Mouse (Mus musculus): ENCODE data around the gene Nudt4.

Nudt4 gene

GRCm38 (mm10) chr10:95567550-95567949 lies 3.6 kb upstream of the Nudt4 start:
- in situ Hi-C loops (cut with MboI, MseI), result loop anchor here (10.0 kb wide), 1 partner anchor 107 kb away; the partner anchor contains the start of gene Anapc15-ps

GRCm38 (mm10) chr10:95566786-95567185 lies 2.8 kb upstream of the Nudt4 start:
- in situ Hi-C loops (cut with MboI, MseI), result loop anchor here (10.0 kb wide), 1 partner anchor 108 kb away; the partner anchor contains the start of gene Anapc15-ps

GRCm38 (mm10) chr10:95565156-95565854 lies 1.4 kb upstream of the Nudt4 start:
- in situ Hi-C loops (cut with MboI, MseI), result loop anchor here (10.0 kb wide), 1 partner anchor 109 kb away; the partner anchor contains the start of gene Anapc15-ps

- in situ Hi-C loops (cut with MboI, MseI), result loop anchor here (10.0 kb wide), 1 partner anchor 112 kb away; the partner anchor contains the start of gene Anapc15-ps
These were observed 796 bp downstream of the Nudt4 start for GRCm38 (mm10) chr10:95562859-95563841.

GRCm38 (mm10) chr10:95562395-95562794 lies 1.6 kb downstream of the Nudt4 start:
- in situ Hi-C loops (cut with MboI, MseI), result loop anchor here (10.0 kb wide), 1 partner anchor 112 kb away; the partner anchor contains the start of gene Anapc15-ps

GRCm38 (mm10) chr10:95561616-95562015 lies 2.3 kb downstream of the Nudt4 start:
- in situ Hi-C loops (cut with MboI, MseI), result loop anchor here (10.0 kb wide), 1 partner anchor 113 kb away; the partner anchor contains the start of gene Anapc15-ps

GRCm38 (mm10) chr10:95560394-95560983 lies 3.5 kb downstream of the Nudt4 start:
- in situ Hi-C loops (cut with MboI, MseI), result loop anchor here (10.0 kb wide), 1 partner anchor 114 kb away; the partner anchor contains the start of gene Anapc15-ps

GRCm38 (mm10) chr10:95559426-95559825 lies 4.5 kb downstream of the Nudt4 start:
- in situ Hi-C loops (cut with MboI, MseI), result no loop called here

GRCm38 (mm10) chr10:95557337-95557828 lies 6.6 kb downstream of the Nudt4 start:
- in situ Hi-C loops (cut with MboI, MseI), result no loop called here

GRCm38 (mm10) chr10:95555866-95556265 lies 8.1 kb downstream of the Nudt4 start:
- in situ Hi-C loops (cut with MboI, MseI), result no loop called here

GRCm38 (mm10) chr10:95552326-95552725 lies 11.6 kb downstream of the Nudt4 start:
- in situ Hi-C loops (cut with MboI, MseI), result loop anchor here (5.0 kb wide), 2 partner anchors 310 to 345 kb away; no protein-coding TSS in a partner anchor

- in situ Hi-C loops (cut with MboI, MseI), result loop anchor here (5.0 kb wide), 2 partner anchors 311 to 346 kb away; no protein-coding TSS in a partner anchor
These were observed 12.2 kb downstream of the Nudt4 start for GRCm38 (mm10) chr10:95551752-95552151.

- in situ Hi-C loops (cut with MboI, MseI), result loop anchor here (5.0 kb wide), 2 partner anchors 312 to 347 kb away; no protein-coding TSS in a partner anchor
These were observed 13.4 kb downstream of the Nudt4 start for GRCm38 (mm10) chr10:95550506-95550905.

- in situ Hi-C loops (cut with MboI, MseI), result loop anchor here (25.0 kb wide), 1 partner anchor 463 kb away; no protein-coding TSS in a partner anchor
These were observed 14.9 kb downstream of the Nudt4 start for GRCm38 (mm10) chr10:95549080-95549479.

- in situ Hi-C loops (cut with MboI, MseI), result loop anchor here (25.0 kb wide), 1 partner anchor 464 kb away; no protein-coding TSS in a partner anchor
These were observed 15.7 kb downstream of the Nudt4 start for GRCm38 (mm10) chr10:95548154-95548826.

GRCm38 (mm10) chr10:95546178-95546577 lies 17.8 kb downstream of the Nudt4 start:
- in situ Hi-C loops (cut with MboI, MseI), result loop anchor here (25.0 kb wide), 1 partner anchor 466 kb away; no protein-coding TSS in a partner anchor

GRCm38 (mm10) chr10:95545051-95545450 lies 18.9 kb downstream of the Nudt4 start:
- in situ Hi-C loops (cut with MboI, MseI), result loop anchor here (25.0 kb wide), 1 partner anchor 467 kb away; no protein-coding TSS in a partner anchor

GRCm38 (mm10) chr10:95544651-95545050 lies 19.3 kb downstream of the Nudt4 start:
- in situ Hi-C loops (cut with MboI, MseI), result loop anchor here (25.0 kb wide), 1 partner anchor 468 kb away; no protein-coding TSS in a partner anchor

GRCm38 (mm10) chr10:95544004-95544403 lies 19.9 kb downstream of the Nudt4 start:
- in situ Hi-C loops (cut with MboI, MseI), result loop anchor here (25.0 kb wide), 1 partner anchor 468 kb away; no protein-coding TSS in a partner anchor

- in situ Hi-C loops (cut with MboI, MseI), result loop anchor here (25.0 kb wide), 1 partner anchor 469 kb away; no protein-coding TSS in a partner anchor
These were observed 20.6 kb downstream of the Nudt4 start for GRCm38 (mm10) chr10:95543377-95543776.
